Mouse (Mus musculus): ENCODE measurements around the gene B3galt1. TPM values are rescaled to one million over a fixed set of nuclear protein-coding genes. Genes with fewer than 3 reads are reported as not detected.

B3galt1 gene
- polyA plus RNA-seq, 1 experiment from 2014 or later, result 1.4 TPM

DNA sequence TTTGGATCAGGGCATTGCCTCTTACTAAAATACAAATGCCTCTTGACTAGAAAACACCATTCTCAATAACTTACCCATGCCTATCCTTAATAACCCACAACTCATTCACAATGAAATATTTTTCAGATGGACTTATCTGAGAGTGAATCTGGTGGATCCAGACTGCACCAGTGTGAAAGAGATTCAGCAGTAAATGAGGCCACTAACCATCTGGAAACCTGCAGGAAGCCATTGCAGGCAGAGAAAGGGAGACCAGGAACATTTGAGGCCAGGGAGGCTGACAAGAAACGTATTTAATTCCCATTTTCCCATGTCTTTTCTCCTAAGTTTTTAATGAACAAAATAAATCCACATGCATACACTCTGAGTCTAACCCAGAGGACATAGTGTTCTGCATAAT lies 437.4 kb downstream of the B3galt1 start:
- no peaks in the 10 kb centered on the region for H3K9me3 ChIP-seq (ENCODE audit: control insufficient read depth, low read length)
- H3K4me3 ChIP-seq (ENCODE audit: low read length), result no peak overlapping the region
- no peak for ATAC-seq
- H3K27ac ChIP-seq (ENCODE audit: low read length), result no peak overlapping the region
- no peak overlapping the region for H3K9ac ChIP-seq (ENCODE audit: low read depth, low read length)
- H3K27me3 ChIP-seq (replicated peaks; ENCODE audit: control insufficient read depth, insufficient read depth, low read length), result no peaks in the 10 kb centered on the region
- H3K36me3 ChIP-seq (ENCODE audit: control insufficient read depth, insufficient read depth, low read length), result no peaks in the 10 kb centered on the region
- WGBS, result 67% methylated on average over 1 of the region's 1 CpGs
- no peak overlapping the region for H3K4me2 ChIP-seq (ENCODE audit: low read depth, low read length)
- no peaks in the 10 kb centered on the region for H3K4me1 ChIP-seq (ENCODE audit: control insufficient read depth, insufficient read depth, low read length)

DNA sequence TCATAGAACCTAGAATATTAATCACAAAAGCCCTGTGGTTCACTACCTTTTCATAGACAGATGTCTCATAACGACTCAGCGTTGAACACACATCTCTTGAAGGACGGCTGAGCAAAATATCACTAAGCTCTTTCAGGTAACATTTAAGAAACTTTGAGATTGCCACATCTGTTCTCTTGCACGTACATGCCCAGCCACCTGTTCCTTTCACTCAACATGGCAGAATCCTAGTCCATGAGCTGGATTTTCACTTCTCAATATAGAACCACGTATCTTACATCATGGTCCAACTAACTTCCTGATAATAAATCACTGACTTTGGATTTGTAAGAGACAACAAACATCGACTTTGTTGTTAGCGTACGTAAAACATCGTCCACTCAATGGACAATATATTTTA lies 439.5 kb downstream of the B3galt1 start:
- 90% methylated on average over 9 of the region's 9 CpGs for WGBS
- H3K27me3 ChIP-seq (replicated peaks; ENCODE audit: control insufficient read depth, insufficient read depth, low read length), result no peaks in the 10 kb centered on the region

DNA sequence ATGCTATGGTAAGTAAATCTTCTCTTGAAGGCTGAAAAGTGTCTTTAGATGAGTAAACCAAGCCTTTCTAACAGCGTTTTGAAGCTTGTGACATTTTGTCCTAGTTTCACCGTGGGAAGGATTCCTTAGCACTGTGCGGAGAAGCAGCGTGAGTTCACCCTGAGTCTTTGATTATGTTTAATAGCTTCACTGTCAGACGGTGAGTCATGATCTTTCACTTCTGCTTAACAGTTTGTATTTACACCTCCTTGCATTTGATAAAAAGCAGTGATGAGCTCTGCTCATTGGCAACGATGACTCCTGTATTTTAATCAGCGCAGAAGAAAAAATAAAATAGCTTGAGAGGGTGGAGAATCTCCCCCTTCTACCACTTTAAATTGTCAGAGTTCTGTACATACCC lies 440.0 kb downstream of the B3galt1 start:
- Histone ChIP-seq H3K4me1 (ENCODE audit: control insufficient read depth, insufficient read depth, low read length) (no peaks in the 10 kb centered on the region), H3K27me3 (replicated peaks; ENCODE audit: control insufficient read depth, insufficient read depth, low read length) (no peaks in the 10 kb centered on the region), H3K9ac (ENCODE audit: low read depth, low read length) (no peak overlapping the region), H3K4me2 (ENCODE audit: low read depth, low read length) (no peak overlapping the region), H3K9me3 (ENCODE audit: control insufficient read depth, low read length) (no peaks in the 10 kb centered on the region), H3K36me3 (ENCODE audit: control insufficient read depth, insufficient read depth, low read length) (no peaks in the 10 kb centered on the region), H3K4me3 (ENCODE audit: low read length) (no peak overlapping the region), H3K27ac (ENCODE audit: low read length) (no peak overlapping the region)
- WGBS, result 57% methylated on average over 7 of the region's 7 CpGs
- no peak for ATAC-seq

More for the DNA sequence above, 439.5 kb downstream of the B3galt1 start:
- Histone ChIP-seq H3K4me3 (ENCODE audit: low read length) (no peak overlapping the region), H3K27ac (ENCODE audit: low read length) (no peak overlapping the region), H3K9ac (ENCODE audit: low read depth, low read length) (no peak overlapping the region), H3K4me2 (ENCODE audit: low read depth, low read length) (no peak overlapping the region), H3K36me3 (ENCODE audit: control insufficient read depth, insufficient read depth, low read length) (no peaks in the 10 kb centered on the region), H3K9me3 (ENCODE audit: control insufficient read depth, low read length) (no peaks in the 10 kb centered on the region), H3K4me1 (ENCODE audit: control insufficient read depth, insufficient read depth, low read length) (no peaks in the 10 kb centered on the region)
- no peak for ATAC-seq

DNA sequence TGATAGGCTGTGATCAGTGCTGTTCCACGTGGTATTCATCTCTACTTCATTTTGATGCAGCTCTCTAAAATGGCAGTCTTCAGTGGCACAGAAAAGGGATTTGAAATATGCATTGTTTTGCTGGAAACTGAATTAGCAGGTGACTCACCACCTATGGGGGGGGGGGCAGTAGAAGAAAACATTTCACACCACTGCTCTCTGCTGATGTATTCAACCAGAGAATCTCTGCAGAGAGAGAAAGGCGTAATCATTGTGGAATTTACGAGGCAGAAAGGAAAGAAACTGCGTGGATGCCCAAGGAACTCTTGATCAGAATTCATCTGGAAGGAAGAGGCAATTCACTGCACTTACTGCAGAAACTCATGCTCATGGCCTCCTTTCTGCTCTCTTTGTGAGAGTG lies 445.7 kb downstream of the B3galt1 start:
- 79% methylated on average over 4 of the region's 4 CpGs for WGBS
- ATAC-seq, result no peak
- no peak overlapping the region for H3K4me3 ChIP-seq (ENCODE audit: low read length)

DNA sequence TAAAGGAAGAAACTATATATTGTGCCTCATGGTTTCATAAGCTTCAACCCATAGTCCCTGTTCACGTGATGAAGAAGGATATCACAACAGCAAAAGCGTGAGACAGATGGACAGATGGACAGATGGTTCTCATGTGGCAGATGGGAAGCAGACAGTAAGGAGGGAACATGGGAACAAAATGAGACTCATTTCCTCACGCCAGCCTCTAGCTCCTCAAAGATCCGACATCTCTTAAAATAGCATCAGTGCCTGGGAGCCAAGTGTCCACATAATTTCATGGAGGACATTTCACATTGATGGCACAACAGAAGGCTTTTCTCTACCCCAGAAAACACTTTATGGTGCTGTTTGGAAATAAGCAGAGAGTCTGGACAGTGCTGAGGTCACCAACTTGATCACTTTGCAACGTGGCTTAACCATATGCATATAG lies 454.6 kb downstream of the B3galt1 start:
- 89% methylated on average over 5 of the region's 5 CpGs for WGBS
- no peak overlapping the region for H3K9ac ChIP-seq (ENCODE audit: low read depth, low read length)

More for the DNA sequence above, 445.7 kb downstream of the B3galt1 start:
- no peak overlapping the region for H3K4me2 ChIP-seq (ENCODE audit: low read depth, low read length)
- no peak overlapping the region for H3K9ac ChIP-seq (ENCODE audit: low read depth, low read length)
- H3K4me1 ChIP-seq (ENCODE audit: control insufficient read depth, insufficient read depth, low read length), result no peaks in the 10 kb centered on the region
- H3K27ac ChIP-seq (ENCODE audit: low read length), result no peak overlapping the region
- H3K9me3 ChIP-seq (ENCODE audit: control insufficient read depth, low read length), result no peaks in the 10 kb centered on the region
- H3K36me3 ChIP-seq (ENCODE audit: control insufficient read depth, insufficient read depth, low read length), result no peaks in the 10 kb centered on the region
- no peaks in the 10 kb centered on the region for H3K27me3 ChIP-seq (replicated peaks; ENCODE audit: control insufficient read depth, insufficient read depth, low read length)

DNA sequence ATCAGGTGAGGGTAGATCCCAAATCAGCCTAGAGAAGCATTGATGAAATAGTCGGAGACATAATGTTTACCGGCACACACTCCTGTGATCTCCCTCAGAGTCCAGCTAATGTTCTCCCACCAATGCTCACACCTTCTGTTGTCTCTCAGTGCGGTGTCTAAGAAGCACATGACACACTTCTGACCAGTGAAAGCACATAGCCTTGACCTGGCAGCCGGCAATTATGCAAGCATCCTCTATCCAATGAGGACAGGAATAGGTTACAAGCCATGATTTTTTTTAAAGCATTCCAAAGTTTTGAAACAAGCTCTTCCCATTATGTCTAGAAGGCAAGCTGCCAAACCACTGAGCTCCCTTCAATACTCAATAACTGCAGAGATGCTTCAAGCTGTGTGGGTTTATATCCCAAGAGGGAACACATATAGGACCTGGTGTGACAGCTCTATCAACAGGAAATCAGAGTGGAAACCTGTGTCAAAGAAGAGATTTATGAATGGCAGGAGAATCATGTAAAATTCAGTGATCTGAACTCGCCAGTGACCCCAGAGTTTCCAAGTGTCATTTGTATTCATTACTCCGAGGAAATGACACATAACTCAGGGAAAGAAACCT lies 456.0 kb downstream of the B3galt1 start:
- H3K4me1 ChIP-seq (ENCODE audit: control insufficient read depth, insufficient read depth, low read length), result no peaks in the 10 kb centered on the region
- H3K4me2 ChIP-seq (ENCODE audit: low read depth, low read length), result no peak overlapping the region
- no peak overlapping the region for H3K4me3 ChIP-seq (ENCODE audit: low read length)
- WGBS, result 73% methylated on average over 6 of the region's 6 CpGs
- no peaks in the 10 kb centered on the region for H3K36me3 ChIP-seq (ENCODE audit: control insufficient read depth, insufficient read depth, low read length)
- ATAC-seq, result no peak
- H3K27me3 ChIP-seq (replicated peaks; ENCODE audit: control insufficient read depth, insufficient read depth, low read length), result no peaks in the 10 kb centered on the region
- H3K27ac ChIP-seq (ENCODE audit: low read length), result no peak overlapping the region
- no peaks in the 10 kb centered on the region for H3K9me3 ChIP-seq (ENCODE audit: control insufficient read depth, low read length)
- H3K9ac ChIP-seq (ENCODE audit: low read depth, low read length), result no peak overlapping the region

More for the DNA sequence above, 454.6 kb downstream of the B3galt1 start:
- Histone ChIP-seq H3K9me3 (ENCODE audit: control insufficient read depth, low read length) (no peaks in the 10 kb centered on the region), H3K4me3 (ENCODE audit: low read length) (no peak overlapping the region), H3K36me3 (ENCODE audit: control insufficient read depth, insufficient read depth, low read length) (no peaks in the 10 kb centered on the region), H3K4me2 (ENCODE audit: low read depth, low read length) (no peak overlapping the region), H3K4me1 (ENCODE audit: control insufficient read depth, insufficient read depth, low read length) (no peaks in the 10 kb centered on the region), H3K27me3 (replicated peaks; ENCODE audit: control insufficient read depth, insufficient read depth, low read length) (no peaks in the 10 kb centered on the region), H3K27ac (ENCODE audit: low read length) (no peak overlapping the region)
- ATAC-seq, result no peak

DNA sequence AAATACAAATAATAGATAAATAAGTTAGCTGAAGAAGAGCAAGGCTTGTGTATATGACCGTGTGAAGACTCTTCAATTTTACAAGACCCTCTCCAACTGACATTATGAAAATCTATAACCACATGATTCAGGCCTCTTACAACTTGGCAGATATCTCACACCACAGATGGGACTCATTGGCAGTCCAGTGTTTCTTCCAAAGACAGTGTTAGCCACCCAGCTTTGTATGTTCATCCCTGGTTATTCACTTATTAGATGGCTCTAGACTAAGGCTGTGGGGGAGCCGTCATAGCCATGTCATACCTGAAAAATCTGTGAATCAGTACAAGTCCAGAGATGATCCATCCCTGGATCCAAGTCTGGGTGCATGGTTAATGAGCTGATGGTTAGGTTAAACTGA lies 463.1 kb downstream of the B3galt1 start:
- WGBS, result 93% methylated on average over 2 of the region's 2 CpGs
- no peak overlapping the region for H3K4me2 ChIP-seq (ENCODE audit: low read depth, low read length)
- H3K9me3 ChIP-seq (ENCODE audit: control insufficient read depth, low read length), result 0 out of 2 replicates have a peak, but pooled peaks cover 2% of the 10 kb centered on the region
- H3K27me3 ChIP-seq (replicated peaks; ENCODE audit: control insufficient read depth, insufficient read depth, low read length), result no peaks in the 10 kb centered on the region
- ATAC-seq, result no peak
- no peaks in the 10 kb centered on the region for H3K36me3 ChIP-seq (ENCODE audit: control insufficient read depth, insufficient read depth, low read length)
- H3K4me1 ChIP-seq (ENCODE audit: control insufficient read depth, insufficient read depth, low read length), result no peaks in the 10 kb centered on the region
- H3K9ac ChIP-seq (ENCODE audit: low read depth, low read length), result no peak overlapping the region
- H3K4me3 ChIP-seq (ENCODE audit: low read length), result no peak overlapping the region
- H3K27ac ChIP-seq (ENCODE audit: low read length), result no peak overlapping the region

DNA sequence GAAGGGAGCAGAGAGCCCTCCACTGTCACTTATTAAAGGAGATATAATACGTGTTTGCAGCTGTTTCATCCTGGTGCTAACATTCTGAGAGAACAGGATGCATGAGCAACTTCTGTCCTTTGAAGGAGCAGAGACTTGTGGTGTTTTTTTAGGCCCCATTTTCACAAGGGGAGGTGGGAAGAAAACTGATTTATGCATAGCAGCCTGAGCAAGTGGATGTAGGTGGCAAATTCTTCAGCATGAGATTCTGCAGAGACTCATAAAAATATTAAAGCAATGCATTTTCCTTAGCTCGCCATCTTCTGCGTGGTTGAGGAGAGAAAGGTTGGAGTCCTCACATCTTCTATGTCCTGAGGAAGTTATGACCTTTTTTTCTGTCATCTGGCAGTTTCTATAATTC lies 469.0 kb downstream of the B3galt1 start:
- Histone ChIP-seq H3K9ac (ENCODE audit: low read depth, low read length) (no peak overlapping the region), H3K36me3 (ENCODE audit: control insufficient read depth, insufficient read depth, low read length) (no peaks in the 10 kb centered on the region), H3K4me2 (ENCODE audit: low read depth, low read length) (no peak overlapping the region), H3K4me1 (ENCODE audit: control insufficient read depth, insufficient read depth, low read length) (no peaks in the 10 kb centered on the region), H3K9me3 (ENCODE audit: control insufficient read depth, low read length) (0 out of 2 replicates have a peak, but pooled peaks cover 2% of the 10 kb centered on the region), H3K27ac (ENCODE audit: low read length) (no peak overlapping the region), H3K4me3 (ENCODE audit: low read length) (no peak overlapping the region), H3K27me3 (replicated peaks; ENCODE audit: control insufficient read depth, insufficient read depth, low read length) (no peaks in the 10 kb centered on the region)
- ATAC-seq, result no peak
- 80% methylated on average over 3 of the region's 3 CpGs for WGBS

DNA sequence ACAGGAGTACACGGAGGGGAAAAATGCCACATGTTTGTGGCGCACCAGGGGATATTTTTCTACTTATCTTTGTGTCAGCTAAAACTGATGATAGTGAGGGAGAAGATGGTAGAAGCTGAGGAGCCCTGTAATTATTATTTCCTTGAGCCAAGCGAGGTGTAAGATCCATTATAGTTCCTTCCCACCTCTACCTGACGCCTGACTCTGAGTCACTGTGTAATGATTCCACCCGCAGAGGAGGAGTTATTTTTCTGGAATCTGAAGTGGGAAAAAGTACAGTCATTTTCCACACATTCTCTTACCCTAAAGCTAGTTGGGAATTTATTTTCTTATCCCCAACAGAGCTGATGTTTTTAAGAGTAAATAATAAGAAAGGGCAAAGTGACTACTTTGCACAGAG lies 475.1 kb downstream of the B3galt1 start:
- 89% methylated on average over 5 of the region's 5 CpGs for WGBS

DNA sequence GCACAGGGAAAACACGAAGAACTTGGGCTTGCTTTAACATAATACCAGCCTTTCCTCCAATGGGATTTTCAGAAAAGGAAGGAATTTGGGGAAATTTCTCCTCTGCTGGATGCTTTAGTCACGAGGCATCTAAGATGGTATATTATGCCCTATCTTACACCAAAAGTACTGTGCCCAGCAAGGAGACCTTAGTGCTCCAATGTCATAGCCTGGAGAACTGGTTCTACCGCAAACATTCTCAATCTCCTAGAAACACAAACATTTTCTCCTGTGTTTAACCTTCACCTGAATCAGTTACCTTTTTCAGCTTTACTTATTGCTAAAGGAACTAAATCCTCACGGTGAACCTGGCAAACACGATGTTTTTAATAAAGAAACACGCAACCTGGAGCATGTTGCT lies 486.8 kb downstream of the B3galt1 start:
- H3K4me1 ChIP-seq (ENCODE audit: control insufficient read depth, insufficient read depth, low read length), result no peaks in the 10 kb centered on the region
- ATAC-seq, result no peak
- H3K4me2 ChIP-seq (ENCODE audit: low read depth, low read length), result no peak overlapping the region
- H3K27ac ChIP-seq (ENCODE audit: low read length), result no peak overlapping the region
- H3K9ac ChIP-seq (ENCODE audit: low read depth, low read length), result no peak overlapping the region
- WGBS, result 61% methylated on average over 6 of the region's 6 CpGs
- no peak overlapping the region for H3K4me3 ChIP-seq (ENCODE audit: low read length)
- no peaks in the 10 kb centered on the region for H3K9me3 ChIP-seq (ENCODE audit: control insufficient read depth, low read length)
- H3K36me3 ChIP-seq (ENCODE audit: control insufficient read depth, insufficient read depth, low read length), result no peaks in the 10 kb centered on the region
- no peaks in the 10 kb centered on the region for H3K27me3 ChIP-seq (replicated peaks; ENCODE audit: control insufficient read depth, insufficient read depth, low read length)

More for the DNA sequence above, 475.1 kb downstream of the B3galt1 start:
- Histone ChIP-seq H3K4me2 (ENCODE audit: low read depth, low read length) (no peak overlapping the region), H3K4me3 (ENCODE audit: low read length) (no peak overlapping the region), H3K9ac (ENCODE audit: low read depth, low read length) (no peak overlapping the region), H3K9me3 (ENCODE audit: control insufficient read depth, low read length) (no peaks in the 10 kb centered on the region), H3K27me3 (replicated peaks; ENCODE audit: control insufficient read depth, insufficient read depth, low read length) (no peaks in the 10 kb centered on the region), H3K27ac (ENCODE audit: low read length) (no peak overlapping the region), H3K36me3 (ENCODE audit: control insufficient read depth, insufficient read depth, low read length) (no peaks in the 10 kb centered on the region), H3K4me1 (ENCODE audit: control insufficient read depth, insufficient read depth, low read length) (no peaks in the 10 kb centered on the region)
- ATAC-seq, result no peak

Data from intestine, embryonic 16.5 days (tissue).